Mouse (Mus musculus): Measurements from ENCODE around the gene Crlf1.

Gene Crlf1

GRCm38 (mm10) chr8:70549412-70550184 is 56.6 kb downstream of the Crlf1 start:
- DNase-seq (ENCODE audit: low spot score in 2 of 2) = no peak

GRCm38 (mm10) chr8:70551558-70552161 is 58.7 kb downstream of the Crlf1 start:
- DNase-seq (ENCODE audit: low spot score in 2 of 2) = no peak

GRCm38 (mm10) chr8:70552836-70553235 is 59.9 kb downstream of the Crlf1 start:
- DNase-seq (ENCODE audit: low spot score in 2 of 2) = no peak

Measured in frontal cortex, postnatal 25 days (tissue).